Mouse (Mus musculus): ENCODE measurements at regions not wholly inside any gene's neighbourhood (a gene's known extent, or its start where the extent isn't known, plus 50 kb on each side); places are given as distances from the start of the nearest gene placed in this dataset.

- DNase-seq (ENCODE audit: low read depth, low spot score) = peak; percentile 31
These were observed 1541.6 kb upstream of the Gulo start for GRCm38 (mm10) chr14:67550462-67551185.

GRCm38 (mm10) chr14:67548750-67549149 is 1539.7 kb upstream of the Gulo start:
- DNase-seq (ENCODE audit: low read depth, low spot score) = no peak

GRCm38 (mm10) chr14:67545036-67545435 is 1536.0 kb upstream of the Gulo start:
- DNase-seq (ENCODE audit: low read depth, low spot score) = peak; percentile 35

GRCm38 (mm10) chr14:67541271-67541711 is 1532.3 kb upstream of the Gulo start:
- no peak for DNase-seq (ENCODE audit: low read depth, low spot score)

- no peak for DNase-seq (ENCODE audit: low read depth, low spot score)
These were observed 1529.7 kb upstream of the Gulo start for GRCm38 (mm10) chr14:67538696-67539095.

GRCm38 (mm10) chr14:67536787-67537659 is 1528.0 kb upstream of the Gulo start:
- no peak for DNase-seq (ENCODE audit: low read depth, low spot score)

GRCm38 (mm10) chr14:67506729-67507395 is 1497.9 kb upstream of the Gulo start:
- DNase-seq (ENCODE audit: low read depth, low spot score) = peak; percentile 34

GRCm38 (mm10) chr14:67492086-67492485 is 1483.1 kb upstream of the Gulo start:
- DNase-seq (ENCODE audit: low read depth, low spot score) = no peak

- DNase-seq (ENCODE audit: low read depth, low spot score) = no peak
These were observed 1477.7 kb upstream of the Gulo start for GRCm38 (mm10) chr14:67486676-67487075.

- DNase-seq (ENCODE audit: low read depth, low spot score) = no peak
These were observed 1476.4 kb upstream of the Gulo start for GRCm38 (mm10) chr14:67485449-67485800.

GRCm38 (mm10) chr14:67484533-67485448 is 1475.8 kb upstream of the Gulo start:
- DNase-seq (ENCODE audit: low read depth, low spot score) = peak; percentile 39

Measured in mesoderm, embryonic 11.5 days (tissue).